Mouse (Mus musculus) MEL (cell line): ENCODE results near the gene Jmjd1c. TPM values are rescaled to one million over a fixed set of nuclear protein-coding genes. Genes with fewer than 3 reads are reported as not detected.

Source experiments
- DNase-seq: peaks from one replicate; pipeline ENCODE4 v3.0.0; 2011; ENCODE audit warnings: low read depth, low spot score
- H3K27ac ChIP-seq: 2 replicates; pipeline ENCODE4 v1.5.1; 2012; ENCODE audit warnings: low read depth, mild to moderate bottlenecking, control low read depth, low read length, moderate library complexity; ENCODE audit not compliant: control insufficient read depth
- H3K27me3 ChIP-seq, 2 experiments: fragments of 150-350 bp in 1 of 2; sonication (generic) in 1 of 2; 2 replicates each; pipeline ENCODE4 v1.6.1; 2012; ENCODE audit warnings: low read length in 2 of 2, mild to moderate bottlenecking in 2 of 2, improper control_type of control experiment in 1 of 2, moderate library complexity in 1 of 2; ENCODE audit not compliant: insufficient read depth in 2 of 2, control insufficient read depth in 1 of 2
- H3K36me3 ChIP-seq, 2 experiments: 2 replicates each; pipeline ENCODE4 v1.6.1; 2012 to 2014; ENCODE audit warnings: low read length in 2 of 2, improper control_type of control experiment in 1 of 2, inconsistent platforms in 1 of 2, mild to moderate bottlenecking in 1 of 2; ENCODE audit not compliant: insufficient read depth in 2 of 2, control insufficient read depth in 1 of 2
- H3K4me1 ChIP-seq, 2 experiments: fragments of 150-350 bp in 1 of 2; sonication (generic) in 1 of 2; 2 replicates each; pipeline ENCODE4 v1.6.1; 2012; ENCODE audit warnings: low read length in 2 of 2, improper control_type of control experiment in 1 of 2, mild to moderate bottlenecking in 1 of 2; ENCODE audit not compliant: insufficient read depth in 2 of 2, control insufficient read depth in 1 of 2
- H3K4me3 ChIP-seq, 2 experiments: fragments of 150-350 bp in 1 of 2; sonication (generic) in 1 of 2; 2 replicates each; pipeline ENCODE4 v1.5.1; 2012; ENCODE audit warnings: low read depth in 2 of 2, low read length in 2 of 2, mild to moderate bottlenecking in 2 of 2, moderate library complexity in 2 of 2, control low read depth in 1 of 2, improper control_type of control experiment in 1 of 2; ENCODE audit not compliant: control insufficient read depth in 1 of 2, insufficient read depth in 1 of 2
- H3K79me2 ChIP-seq: 2 replicates; pipeline ENCODE4 v1.6.1; 2012; ENCODE audit warnings: mild to moderate bottlenecking, low read length, moderate library complexity; ENCODE audit not compliant: control insufficient read depth, poor library complexity, insufficient read depth
- H3K9ac ChIP-seq: 2 replicates; pipeline ENCODE4 v1.6.1; 2012; ENCODE audit warnings: low read depth, mild to moderate bottlenecking, control low read depth, low read length, moderate library complexity; ENCODE audit not compliant: control insufficient read depth, poor library complexity, severe bottlenecking
- H3K9me3 ChIP-seq: fragments of 150-350 bp; sonication (generic); replicated peaks from 2 replicates; pipeline ENCODE4 v1.6.1; 2012; ENCODE audit warnings: mild to moderate bottlenecking, low read length, improper control_type of control experiment, moderate library complexity; ENCODE audit not compliant: insufficient read depth
- BHLHE40 ChIP-seq: IDR thresholded peaks from 2 replicates; pipeline ENCODE4 v1.6.1; 2012; ENCODE audit warnings: low read depth, mild to moderate bottlenecking, inconsistent platforms, low read length, improper control_type of control experiment, borderline replicate concordance
- ELF1 ChIP-seq: IDR thresholded peaks from 2 replicates; pipeline ENCODE4 v1.6.1; 2014; ENCODE audit warnings: low read depth, mild to moderate bottlenecking, inconsistent platforms, low read length, improper control_type of control experiment, moderate library complexity
- EP300 ChIP-seq, 2 experiments: IDR thresholded peaks; 2 replicates each; pipeline ENCODE4 v1.6.1; 2011; ENCODE audit warnings: improper control_type of control experiment in 2 of 2, low read length in 2 of 2, low read depth in 1 of 2, mild to moderate bottlenecking in 1 of 2
- ETS1 ChIP-seq: IDR thresholded peaks from 2 replicates; pipeline ENCODE4 v1.6.1; 2012; ENCODE audit warnings: low read depth, mild to moderate bottlenecking, inconsistent platforms, low read length, improper control_type of control experiment, moderate library complexity
- GABPA ChIP-seq: IDR thresholded peaks from 2 replicates; pipeline ENCODE4 v1.6.1; 2012; ENCODE audit warnings: low read depth, mild to moderate bottlenecking, inconsistent platforms, low read length, improper control_type of control experiment, moderate library complexity
- HCFC1 ChIP-seq: IDR thresholded peaks from 2 replicates; pipeline ENCODE4 v1.6.1; 2012; ENCODE audit warnings: low read depth, mild to moderate bottlenecking, inconsistent platforms, low read length, improper control_type of control experiment, moderate library complexity
- JUND ChIP-seq: IDR thresholded peaks from 2 replicates; pipeline ENCODE4 v1.6.1; 2011; ENCODE audit warnings: low read depth, mild to moderate bottlenecking, improper control_type of control experiment, low read length
- MAFK ChIP-seq: IDR thresholded peaks from 2 replicates; pipeline ENCODE4 v1.6.1; 2011; ENCODE audit warnings: low read depth, mild to moderate bottlenecking, low read length, improper control_type of control experiment, borderline replicate concordance
- MAX ChIP-seq: IDR thresholded peaks from 2 replicates; pipeline ENCODE4 v1.6.1; 2011; ENCODE audit warnings: low read length, improper control_type of control experiment
- MAZ ChIP-seq: IDR thresholded peaks from 2 replicates; pipeline ENCODE4 v1.6.1; 2012; ENCODE audit warnings: low read depth, mild to moderate bottlenecking, inconsistent platforms, low read length, improper control_type of control experiment
- MEF2A ChIP-seq: IDR thresholded peaks from 2 replicates; pipeline ENCODE4 v1.6.1; 2014; ENCODE audit warnings: low read depth, mild to moderate bottlenecking, inconsistent platforms, low read length, improper control_type of control experiment; ENCODE audit not compliant: poor library complexity, insufficient replicate concordance, severe bottlenecking; ENCODE audit errors: extremely low read depth
- MXI1 ChIP-seq: IDR thresholded peaks from 2 replicates; pipeline ENCODE4 v1.6.1; 2011; ENCODE audit warnings: mild to moderate bottlenecking, low read depth, low read length, improper control_type of control experiment
- MYC ChIP-seq: IDR thresholded peaks from 2 replicates; pipeline ENCODE4 v1.6.1; 2011; ENCODE audit warnings: low read depth, mild to moderate bottlenecking, low read length, improper control_type of control experiment, moderate library complexity
- NELFE ChIP-seq: IDR thresholded peaks from 2 replicates; pipeline ENCODE4 v1.6.1; 2011; ENCODE audit warnings: low read depth, low read length, improper control_type of control experiment
- POLR2AphosphoS5 ChIP-seq: IDR thresholded peaks from 2 replicates; pipeline ENCODE4 v1.6.1; 2012; ENCODE audit warnings: low read depth, borderline replicate concordance, mild to moderate bottlenecking, inconsistent platforms, low read length, moderate library complexity, mixed read lengths
- RAD21 ChIP-seq: IDR thresholded peaks from 2 replicates; pipeline ENCODE4 v1.6.1; 2011; ENCODE audit warnings: mild to moderate bottlenecking, low read depth, low read length, improper control_type of control experiment
- RCOR1 ChIP-seq: IDR thresholded peaks from 2 replicates; pipeline ENCODE4 v1.6.1; 2012; ENCODE audit warnings: low read depth, mild to moderate bottlenecking, inconsistent platforms, low read length, improper control_type of control experiment
- SIN3A ChIP-seq: IDR thresholded peaks from 2 replicates; pipeline ENCODE4 v1.6.1; 2012; ENCODE audit warnings: low read length, improper control_type of control experiment, inconsistent platforms
- SMC3 ChIP-seq: IDR thresholded peaks from 2 replicates; pipeline ENCODE4 v1.6.1; 2011; ENCODE audit warnings: low read depth, low read length, improper control_type of control experiment
- TAL1 ChIP-seq: IDR thresholded peaks from 2 replicates; pipeline ENCODE4 v1.6.1; 2012; ENCODE audit warnings: mild to moderate bottlenecking, inconsistent platforms, low read length, moderate library complexity, mixed read lengths
- TBP ChIP-seq: IDR thresholded peaks from 2 replicates; pipeline ENCODE4 v1.8.0; 2011; ENCODE audit warnings: low read depth, low read length, improper control_type of control experiment
- TCF12 ChIP-seq: IDR thresholded peaks from 2 replicates; pipeline ENCODE4 v1.6.1; 2014; ENCODE audit warnings: low read depth, mild to moderate bottlenecking, inconsistent platforms, low read length, improper control_type of control experiment, moderate library complexity
- UBTF ChIP-seq: IDR thresholded peaks from 2 replicates; pipeline ENCODE4 v1.6.1; 2012; ENCODE audit warnings: low read depth, mild to moderate bottlenecking, inconsistent platforms, low read length, improper control_type of control experiment, moderate library complexity, borderline replicate concordance; ENCODE audit not compliant: insufficient read depth
- USF1 ChIP-seq: IDR thresholded peaks from 2 replicates; pipeline ENCODE4 v1.6.1; 2014; ENCODE audit warnings: low read depth, mild to moderate bottlenecking, inconsistent platforms, low read length, improper control_type of control experiment, moderate library complexity
- USF2 ChIP-seq, 2 experiments: IDR thresholded peaks; 2 replicates each; pipeline ENCODE4 v1.6.1; 2011 to 2012; ENCODE audit warnings: improper control_type of control experiment in 2 of 2, low read length in 2 of 2, borderline replicate concordance in 1 of 2, inconsistent platforms in 1 of 2, low read depth in 1 of 2, mild to moderate bottlenecking in 1 of 2; ENCODE audit not compliant: insufficient read depth in 1 of 2
- ZMIZ1 ChIP-seq: IDR thresholded peaks from 2 replicates; pipeline ENCODE4 v1.6.1; 2012; ENCODE audit warnings: low read depth, mild to moderate bottlenecking, inconsistent platforms, low read length, improper control_type of control experiment, moderate library complexity
- ZNF384 ChIP-seq: IDR thresholded peaks from 2 replicates; pipeline ENCODE4 v1.6.1; 2012; ENCODE audit warnings: low read depth, mild to moderate bottlenecking, inconsistent platforms, low read length, improper control_type of control experiment
- polyA plus RNA-seq, 2 experiments: library from polyadenylated mRNA; stranded (reverse) in 1 of 2; unstranded in 1 of 2; fragments of >175 nt in 1 of 2; fragments of >200 nt in 1 of 2; gene quantifications; 2 replicates each; pipeline versions ENCODE4 v1.2.1 to v1.2.4; 2012; ENCODE audit warnings: low replicate concordance in 2 of 2, low read depth in 1 of 2; ENCODE audit not compliant: insufficient read length in 2 of 2, insufficient read depth in 1 of 2, missing spikeins in 1 of 2
- total RNA-seq: library from RNA; depleted of rRNA; stranded (reverse); fragments of 300-350 nt; gene quantifications from 2 replicates; pipeline ENCODE4 v1.2.3, GENCODE M21; 2012

The Jmjd1c gene
- total and polyA plus RNA-seq, 3 experiments: 10.6 to 62.3 (median 15.2) TPM

- peak; percentile 81 for TF ChIP-seq TBP
- TF ChIP-seq ZMIZ1: no peak
- TF ChIP-seq USF2 (IDR thresholded peaks at IDR 0.05; ENCODE audit: borderline replicate concordance in 1 of 2, insufficient read depth in 1 of 2, low read depth in 1 of 2, low read length in 2 of 2): peak; percentile 61 to 88
- peak; percentile 96 for TF ChIP-seq USF1
- peak in 1 of 2 experiments; percentile 34; a peak in 1 of 4 replicates for TF ChIP-seq EP300 (IDR thresholded peaks at IDR 0.05; ENCODE audit: low read depth in 1 of 2, low read length in 2 of 2)
- TF ChIP-seq MEF2A: no peak
- no peak for TF ChIP-seq TAL1
- TF ChIP-seq RAD21: no peak
- TF ChIP-seq GABPA: no peak
- TF ChIP-seq ZNF384: peak; percentile 2; the same call in 1 of the 2 replicates
- TF ChIP-seq JUND: no peak
- no peak for TF ChIP-seq MAFK
- peak; percentile 61 for TF ChIP-seq NELFE
- no peak for TF ChIP-seq UBTF
- TF ChIP-seq MYC: peak; percentile 38; the same call in 1 of the 2 replicates
- 0 out of 2 replicates have a peak, but pooled peaks have one; percentile 29 for TF ChIP-seq POLR2AphosphoS5
- TF ChIP-seq RCOR1: no peak
- no peak for TF ChIP-seq MAZ
- peak; percentile 91 for TF ChIP-seq MAX
- TF ChIP-seq ETS1: no peak
- TF ChIP-seq TCF12: no peak
Measured at GRCm38 (mm10) chr10:67285176-67285814, 189.4 kb downstream of the Jmjd1c start, which contains the start of gene Nrbf2 (continued).

DNA sequence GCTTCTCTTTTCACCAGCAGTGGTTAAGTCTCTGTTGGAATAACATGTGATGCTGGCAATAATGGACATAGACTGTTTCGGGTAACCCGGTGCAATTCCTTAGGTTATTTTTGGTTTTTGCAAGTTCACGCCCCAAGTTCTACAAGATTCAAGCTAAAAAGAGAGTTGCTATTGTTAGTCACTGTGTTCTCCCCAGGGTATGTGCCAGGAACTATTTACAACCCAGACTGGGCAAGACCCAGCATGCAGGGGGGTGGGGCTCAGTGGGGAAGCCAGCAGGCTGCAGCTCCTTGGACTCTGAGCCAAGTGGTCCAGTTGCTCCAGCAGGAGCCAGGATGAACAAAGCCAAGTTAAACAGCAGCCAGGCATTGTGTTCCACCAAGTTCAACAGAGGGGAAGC, 192.0 kb downstream of the Jmjd1c start:
- DNase-seq: no peak
- H3K9me3 ChIP-seq: no peaks in the 10 kb centered on the region
- peaks cover 14 to 32% of the 10 kb centered on the region in 2 experiments; a peak in 3 of 4 replicates for H3K4me1 ChIP-seq
- peaks cover 21% of the 10 kb centered on the region for H3K79me2 ChIP-seq
- H3K9ac ChIP-seq: no peak overlapping the region
- no peak overlapping the region for H3K27ac ChIP-seq
- H3K27me3 ChIP-seq: no peaks in the 10 kb centered on the region
- H3K36me3 ChIP-seq: peaks cover 0 to 23% of the 10 kb centered on the region in 2 experiments; a peak in 2 of 4 replicates
- H3K4me3 ChIP-seq: no peak overlapping the region
- TF ChIP-seq HCFC1 (no peak), ZMIZ1 (no peak), RCOR1 (no peak), MXI1 (no peak), BHLHE40 (no peak), ELF1 (no peak), SIN3A (no peak), USF2 (IDR thresholded peaks at IDR 0.05; ENCODE audit: borderline replicate concordance in 1 of 2, insufficient read depth in 1 of 2, low read depth in 1 of 2, low read length in 2 of 2) (no peak), USF1 (no peak), TAL1 (no peak), SMC3 (no peak)
